Mouse (Mus musculus): Measurements from ENCODE around the gene Gk. TPM values are rescaled to one million over a fixed set of nuclear protein-coding genes. Genes with fewer than 3 reads are reported as not detected.

The Gk gene
- polyA plus RNA-seq, 1 experiment from 2014 or later: 7.3 TPM

DNA sequence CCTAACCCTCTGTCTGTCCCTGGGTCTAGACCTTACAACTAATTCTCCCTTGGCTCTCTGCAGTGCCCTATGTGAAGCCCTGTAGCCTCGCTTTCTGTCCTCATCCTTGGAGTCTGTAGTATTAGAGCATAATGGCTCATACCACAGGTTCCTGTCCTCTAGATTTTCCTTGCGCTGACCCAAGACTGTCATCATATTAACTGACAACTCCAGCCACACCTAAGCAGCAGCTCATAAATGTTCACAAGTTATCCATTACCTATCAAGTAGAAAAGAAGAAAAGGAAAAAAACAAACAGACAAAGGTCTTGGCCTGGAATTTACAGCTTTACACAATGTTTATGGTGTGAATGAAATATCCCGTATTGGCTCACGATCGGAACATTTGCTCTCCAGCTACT lies 43.4 kb downstream of the Gk start:
- no peak overlapping the region for H3K4me2 ChIP-seq
- H3K4me1 ChIP-seq (replicated peaks): no peaks in the 10 kb centered on the region
- ATAC-seq (ENCODE audit: low read depth): no peak
- H3K9ac ChIP-seq: no peak overlapping the region
- no peak overlapping the region for H3K4me3 ChIP-seq
- H3K27ac ChIP-seq (replicated peaks): no peak overlapping the region
- 89% methylated on average over 5 of the region's 5 CpGs for WGBS
- H3K36me3 ChIP-seq: no peaks in the 10 kb centered on the region
- no peaks in the 10 kb centered on the region for H3K9me3 ChIP-seq
- H3K27me3 ChIP-seq: no peaks in the 10 kb centered on the region

DNA sequence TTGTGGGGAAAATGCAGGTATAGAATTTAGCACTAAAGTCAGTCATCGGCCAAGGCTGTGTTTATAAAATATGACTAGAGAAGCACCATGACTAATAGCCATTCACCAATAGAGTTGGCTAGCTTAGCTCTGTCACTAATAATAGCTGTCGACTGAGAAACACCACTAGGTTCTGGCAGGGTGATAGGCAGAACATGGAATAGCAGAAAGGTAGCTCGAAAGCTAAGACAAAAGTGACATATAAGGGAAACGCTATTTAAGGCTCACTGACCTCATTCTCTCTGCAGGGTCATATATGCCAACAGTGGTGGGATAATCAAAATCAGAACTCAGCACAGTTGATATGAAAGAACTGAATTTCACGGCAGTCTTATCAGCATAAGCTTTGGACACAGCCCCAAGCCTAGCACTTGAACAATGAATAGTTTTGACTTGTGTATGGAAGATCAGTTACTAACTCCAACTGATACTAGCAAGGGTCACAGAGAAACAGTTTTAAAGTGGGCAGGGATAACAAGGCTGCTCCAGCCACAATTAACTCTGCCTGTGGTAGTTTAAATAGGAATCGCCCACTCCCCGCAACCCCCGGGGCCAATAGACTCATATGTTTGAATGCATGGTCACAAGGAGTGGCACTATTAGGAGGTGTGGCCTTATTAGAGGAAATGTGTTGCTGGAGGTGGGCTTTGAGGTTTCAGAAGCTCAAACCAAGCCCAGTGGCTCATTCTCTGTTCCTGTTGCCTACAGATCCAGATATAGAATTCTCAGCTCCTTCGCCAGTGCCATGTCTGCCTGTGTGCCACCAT lies 45.3 kb downstream of the Gk start:
- H3K36me3 ChIP-seq: no peaks in the 10 kb centered on the region
- no peaks in the 10 kb centered on the region for H3K27me3 ChIP-seq
- ATAC-seq (ENCODE audit: low read depth): no peak
- H3K4me3 ChIP-seq: no peak overlapping the region
- WGBS: 94% methylated on average over 9 of the region's 9 CpGs
- no peaks in the 10 kb centered on the region for H3K4me1 ChIP-seq (replicated peaks)
- H3K27ac ChIP-seq (replicated peaks): no peak overlapping the region
- no peaks in the 10 kb centered on the region for H3K9me3 ChIP-seq
- no peak overlapping the region for H3K4me2 ChIP-seq
- H3K9ac ChIP-seq: no peak overlapping the region

DNA sequence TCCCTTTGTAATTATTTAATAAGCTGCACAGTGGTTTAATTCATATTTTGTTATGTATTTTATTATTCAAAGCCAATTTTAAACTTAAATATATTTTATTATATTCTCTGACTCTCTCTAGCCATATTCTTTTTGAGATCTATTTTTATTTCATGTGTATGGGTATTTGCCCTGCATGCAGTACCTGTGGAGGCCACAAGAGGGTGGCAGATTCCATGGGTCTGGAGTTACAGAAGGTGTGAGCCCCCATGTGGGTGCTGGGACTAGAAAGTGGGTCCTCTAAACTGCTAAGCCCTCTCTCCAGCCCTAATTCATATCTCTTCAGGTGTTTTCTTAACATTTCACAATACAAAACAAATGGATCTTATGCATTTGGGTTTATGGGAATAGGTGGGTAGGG lies 55.4 kb downstream of the Gk start:
- H3K4me2 ChIP-seq: no peak overlapping the region
- ATAC-seq (ENCODE audit: low read depth): no peak
- no peak overlapping the region for H3K27ac ChIP-seq (replicated peaks)
- H3K4me3 ChIP-seq: no peak overlapping the region
- H3K9ac ChIP-seq: no peak overlapping the region
- H3K27me3 ChIP-seq: no peaks in the 10 kb centered on the region
- H3K36me3 ChIP-seq: no peaks in the 10 kb centered on the region
- H3K4me1 ChIP-seq (replicated peaks): no peaks in the 10 kb centered on the region
- H3K9me3 ChIP-seq: no peaks in the 10 kb centered on the region

DNA sequence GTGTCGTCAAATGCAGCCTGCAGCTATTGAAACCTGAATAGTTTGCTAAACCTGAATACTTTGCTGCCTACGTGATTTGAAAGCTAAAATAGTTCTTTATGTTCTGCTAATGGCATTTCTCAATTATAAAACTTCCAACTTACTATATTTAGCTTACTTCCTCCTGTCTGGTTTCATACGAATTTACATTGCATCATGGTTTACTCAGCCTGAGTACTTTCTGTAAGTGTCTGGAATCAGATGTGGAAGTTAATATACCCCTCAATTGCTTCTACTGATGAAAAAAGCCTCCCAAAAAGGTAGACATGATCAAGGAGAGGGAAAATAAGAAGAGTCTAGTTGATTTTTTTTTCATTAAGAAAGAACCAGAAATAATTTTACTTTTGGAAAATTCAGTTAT lies 66.2 kb downstream of the Gk start:
- no peak overlapping the region for H3K27ac ChIP-seq (replicated peaks)
- WGBS: 88% methylated on average over 3 of the region's 3 CpGs

DNA sequence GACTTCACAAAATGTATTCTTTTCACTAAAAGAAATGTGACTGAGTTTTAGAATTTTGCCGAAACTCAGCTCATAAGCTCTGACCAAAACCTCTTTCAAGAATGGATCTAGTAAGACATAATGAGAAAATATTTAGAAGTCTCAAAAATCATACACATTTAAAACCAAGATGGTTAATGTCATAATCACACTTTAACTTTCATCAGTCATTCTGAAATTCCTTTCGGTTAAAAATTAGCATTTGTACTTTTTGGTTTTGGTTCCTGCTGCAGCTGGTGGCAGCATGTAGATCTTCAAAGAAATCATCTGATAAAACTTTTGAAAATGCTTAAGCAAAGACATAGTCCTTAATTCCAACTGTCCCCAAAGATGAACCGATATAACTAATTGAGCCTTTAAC lies 70.9 kb downstream of the Gk start:
- H3K36me3 ChIP-seq: no peaks in the 10 kb centered on the region
- ATAC-seq (ENCODE audit: low read depth): no peak
- H3K4me2 ChIP-seq: no peak overlapping the region
- no peak overlapping the region for H3K4me3 ChIP-seq
- no peak overlapping the region for H3K27ac ChIP-seq (replicated peaks)
- no peak overlapping the region for H3K9ac ChIP-seq
- no peaks in the 10 kb centered on the region for H3K27me3 ChIP-seq
- no peaks in the 10 kb centered on the region for H3K4me1 ChIP-seq (replicated peaks)
- H3K9me3 ChIP-seq: no peaks in the 10 kb centered on the region
- 94% methylated on average over 3 of the region's 3 CpGs for WGBS

More for the DNA sequence above, 66.2 kb downstream of the Gk start:
- no peaks in the 10 kb centered on the region for H3K9me3 ChIP-seq
- no peaks in the 10 kb centered on the region for H3K36me3 ChIP-seq
- H3K4me3 ChIP-seq: no peak overlapping the region
- H3K9ac ChIP-seq: no peak overlapping the region
- H3K4me1 ChIP-seq (replicated peaks): no peaks in the 10 kb centered on the region
- ATAC-seq (ENCODE audit: low read depth): no peak
- H3K4me2 ChIP-seq: no peak overlapping the region
- H3K27me3 ChIP-seq: no peaks in the 10 kb centered on the region

DNA sequence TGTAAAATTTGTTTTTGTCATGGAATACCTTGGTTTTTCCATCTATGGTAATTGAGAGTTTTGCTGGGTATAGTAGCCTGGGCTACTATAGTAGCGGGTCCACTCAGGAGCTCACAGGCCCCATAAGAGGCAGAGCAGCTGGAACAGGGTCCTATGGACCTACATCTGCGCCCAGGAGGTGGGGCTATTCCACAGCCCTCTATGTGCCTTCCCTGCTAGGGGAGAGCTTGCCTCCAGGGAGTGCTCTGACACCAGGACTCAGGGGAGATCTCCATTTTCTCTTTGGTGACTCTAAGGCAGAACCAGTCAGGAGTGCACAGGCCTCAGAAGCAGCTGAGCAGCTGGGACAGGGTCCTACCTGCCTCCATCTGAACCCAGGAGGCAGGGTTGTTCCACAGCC lies 92.9 kb downstream of the Gk start:
- H3K4me3 ChIP-seq: no peak overlapping the region
- no peaks in the 10 kb centered on the region for H3K4me1 ChIP-seq (replicated peaks)
- no peak overlapping the region for H3K27ac ChIP-seq (replicated peaks)
- no peaks in the 10 kb centered on the region for H3K36me3 ChIP-seq
- no peaks in the 10 kb centered on the region for H3K9me3 ChIP-seq
- WGBS: 63% methylated on average over 2 of the region's 2 CpGs
- H3K4me2 ChIP-seq: no peak overlapping the region
- ATAC-seq (ENCODE audit: low read depth): no peak
- no peak overlapping the region for H3K9ac ChIP-seq
- no peaks in the 10 kb centered on the region for H3K27me3 ChIP-seq

DNA sequence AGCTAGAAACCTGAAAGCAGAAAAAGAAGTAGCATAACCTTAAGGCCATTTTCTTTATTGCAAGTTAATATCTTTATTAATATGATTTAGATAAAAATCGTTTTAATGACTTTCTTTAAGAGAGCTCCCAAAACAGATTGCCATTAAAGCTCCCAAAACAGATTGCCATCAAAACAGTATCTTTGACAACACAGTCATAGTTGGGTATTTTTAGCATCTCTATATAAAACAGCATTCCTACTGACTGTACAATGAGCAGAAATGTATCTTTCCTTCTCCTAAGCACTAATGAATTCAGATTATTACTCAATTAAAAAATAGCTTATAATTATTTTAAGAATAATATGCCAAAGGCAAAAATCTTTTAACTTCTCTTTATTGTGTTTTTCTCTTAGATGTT lies 94.5 kb downstream of the Gk start:
- ATAC-seq (ENCODE audit: low read depth): no peak
- no peaks in the 10 kb centered on the region for H3K4me1 ChIP-seq (replicated peaks)

DNA sequence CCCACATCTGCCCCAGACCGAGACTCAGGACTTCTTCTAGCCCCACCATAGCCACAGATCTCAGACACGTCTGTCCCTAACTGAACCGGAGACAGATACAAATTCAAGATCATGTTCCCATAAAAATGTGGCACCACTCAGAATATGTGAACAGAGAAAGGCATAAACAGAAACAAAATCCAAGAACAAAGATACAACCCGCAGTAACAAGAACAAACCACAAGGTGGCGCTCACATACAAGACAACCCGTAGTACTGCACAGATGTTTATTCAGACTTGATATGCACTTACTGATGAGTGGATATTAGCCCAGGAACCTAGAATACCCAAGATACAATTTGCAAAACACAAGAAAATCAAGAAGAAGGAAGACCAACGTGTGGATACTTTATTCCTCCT lies 99.8 kb downstream of the Gk start:
- H3K36me3 ChIP-seq: no peaks in the 10 kb centered on the region
- no peak overlapping the region for H3K4me3 ChIP-seq
- H3K9me3 ChIP-seq: no peaks in the 10 kb centered on the region
- no peak overlapping the region for H3K9ac ChIP-seq
- H3K4me1 ChIP-seq (replicated peaks): no peaks in the 10 kb centered on the region
- H3K4me2 ChIP-seq: no peak overlapping the region
- H3K27ac ChIP-seq (replicated peaks): no peak overlapping the region
- H3K27me3 ChIP-seq: no peaks in the 10 kb centered on the region
- WGBS: 27% methylated on average over 7 of the region's 7 CpGs
- ATAC-seq (ENCODE audit: low read depth): no peak

More for the DNA sequence above, 94.5 kb downstream of the Gk start:
- no peaks in the 10 kb centered on the region for H3K27me3 ChIP-seq
- 55% methylated on average over 1 of the region's 1 CpGs for WGBS
- H3K4me2 ChIP-seq: no peak overlapping the region
- no peak overlapping the region for H3K4me3 ChIP-seq
- no peak overlapping the region for H3K9ac ChIP-seq
- no peaks in the 10 kb centered on the region for H3K9me3 ChIP-seq
- H3K27ac ChIP-seq (replicated peaks): no peak overlapping the region
- no peaks in the 10 kb centered on the region for H3K36me3 ChIP-seq

Other genes with a start within 250 kb of the Gk start
- gene Tab3, start 202.8 kb downstream of the Gk start, polyA plus RNA-seq (2015; fragmentation: Nextera tagmentation; extraction: Ambion mirVana): 6.3 and 6.6 TPM in 2 replicates
- gene 5430427O19Rik, start 93.5 kb upstream of the Gk start, polyA plus RNA-seq (2015; fragmentation: Nextera tagmentation; extraction: Ambion mirVana): 0.08 and 0.15 TPM in 2 replicates

All from neural tube, embryonic 13.5 days (tissue).